In the genomic region with DNA sequence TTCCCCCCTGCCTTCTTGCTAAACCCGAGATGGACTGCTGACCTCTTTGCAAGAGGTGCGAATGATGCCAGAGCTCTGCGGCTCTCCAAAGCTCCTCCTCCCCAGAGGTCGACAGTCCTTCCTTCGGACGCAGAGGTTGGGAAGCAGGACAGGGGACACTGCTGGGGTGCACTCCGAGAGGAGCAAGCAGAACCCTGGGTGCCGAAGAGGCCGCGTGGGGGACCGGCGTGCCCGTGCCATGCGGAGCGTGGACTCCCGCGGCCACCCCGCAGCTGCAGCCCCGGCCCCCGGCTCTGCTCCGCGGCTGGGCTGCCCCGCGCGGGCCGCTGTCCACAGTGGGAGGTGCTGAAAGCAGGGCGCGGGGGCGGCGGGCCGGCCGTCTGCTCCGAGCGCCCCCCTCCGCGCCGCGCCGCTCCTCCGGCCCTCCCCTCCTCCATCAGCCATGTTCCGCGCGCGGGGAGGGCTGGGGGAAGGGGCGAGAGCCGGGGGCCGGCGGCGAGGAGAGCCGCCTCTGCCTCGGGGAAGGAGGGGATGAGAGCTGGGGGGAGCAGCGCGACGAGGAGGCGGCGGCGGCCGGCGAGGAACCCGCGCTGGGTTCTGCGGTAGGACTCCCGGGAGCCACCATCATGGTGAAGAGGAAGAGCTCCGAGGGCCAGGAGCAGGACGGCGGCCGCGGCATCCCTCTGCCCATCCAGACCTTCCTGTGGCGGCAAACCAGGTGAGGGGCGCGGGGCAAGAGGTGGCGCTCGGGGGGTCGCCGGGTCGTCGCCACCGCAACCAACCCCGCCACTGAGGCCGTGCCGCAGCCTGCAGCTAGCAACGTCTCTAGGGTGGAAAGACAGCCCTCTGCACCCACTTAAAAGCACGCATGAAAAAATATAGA, we compare ENCODE assay signal across 9 mouse cellular contexts. TPM values are rescaled to one million over a fixed set of nuclear protein-coding genes. Genes with fewer than 3 reads are reported as not detected.
DNase-seq lines count a peak whose midpoint lies in the region; ATAC-seq and TF ChIP-seq lines count a peak whose summit lies in the region.
"Had no signal": no experiment of that assay in that cellular context is flagged by ENCODE, and none has a peak within 500 bp of the region (broad histone marks: within the 10 kb centered on the region; RNA-seq: fewer than 3 reads in every experiment).

Gene Unc80 (plus strand): TSS at position 547 of the 883 bp plus-strand sequence.

- H3K36me3 ChIP-seq in kidney, adult 2 months (ENCODE audit: control insufficient read depth, insufficient read depth, low read length) = no peaks in the 10 kb centered on the region
- H3K36me3 ChIP-seq in intestine, embryonic 16.5 days (ENCODE audit: control insufficient read depth, insufficient read depth, low read length) = no peaks in the 10 kb centered on the region
- no peaks in the 10 kb centered on the region for H3K36me3 ChIP-seq in limb, embryonic 13.5 days
- no peaks in the 10 kb centered on the region for H3K36me3 ChIP-seq in myocyte (ENCODE audit: control insufficient read depth, insufficient read depth)

- no peak for TF ChIP-seq CTCF in kidney, adult 2 months (conservative IDR thresholded peaks at IDR 0.05; ENCODE audit: insufficient read depth, insufficient read length, low read depth, low read length)

- H3K27ac ChIP-seq in kidney, adult 2 months (ENCODE audit: insufficient read depth, low read depth, low read length) = no peak within 1 kb of the TSS
- H3K27ac ChIP-seq in intestine, embryonic 16.5 days (ENCODE audit: low read length) = no peak within 1 kb of the TSS
- H3K27ac ChIP-seq in limb, embryonic 13.5 days = no peak within 1 kb of the TSS

- DNase-seq in kidney, adult 2 months = peak; percentile 2
- DNase-seq in kidney, adult 11 months = no peak
- DNase-seq in cerebellum, postnatal 14 days = peak; percentile 79 to 83
- DNase-seq in frontal cortex, postnatal 14 days (ENCODE audit: low spot score in 2 of 2) = peak; percentile 28 to 50
- DNase-seq in testis, postnatal 10 days (ENCODE audit: low spot score) = peak; percentile 85

- H3K9ac ChIP-seq in intestine, embryonic 16.5 days (ENCODE audit: low read depth, low read length) = peak within 1 kb of the TSS; percentile 43; the same call in 1 of the 2 replicates
- peak within 1 kb of the TSS; percentile 51; the same call in 1 of the 2 replicates for H3K9ac ChIP-seq in limb, embryonic 13.5 days

- peaks cover 3% of the 10 kb centered on the region for H3K27me3 ChIP-seq in kidney, adult 2 months (replicated peaks; ENCODE audit: control insufficient read depth, insufficient read depth, low read length)
- H3K27me3 ChIP-seq in intestine, embryonic 16.5 days (replicated peaks; ENCODE audit: control insufficient read depth, insufficient read depth, low read length) = peaks cover 8% of the 10 kb centered on the region
- H3K27me3 ChIP-seq in limb, embryonic 13.5 days = peaks cover 37% of the 10 kb centered on the region
- peaks cover 10% of the 10 kb centered on the region for H3K27me3 ChIP-seq in myocyte (ENCODE audit: control insufficient read depth, insufficient read depth, insufficient read length)
- H3K27me3 ChIP-seq: CH12.LX had no signal

- peak within 1 kb of the TSS; percentile 87 for H3K4me2 ChIP-seq in intestine, embryonic 16.5 days (ENCODE audit: low read depth, low read length)
- peak within 1 kb of the TSS; percentile 85 for H3K4me2 ChIP-seq in limb, embryonic 13.5 days (replicated peaks)
- no peak within 1 kb of the TSS for H3K4me2 ChIP-seq in myocyte (ENCODE audit: low read depth)

- no peak for TF ChIP-seq POLR2A in kidney, adult 2 months (IDR thresholded peaks at IDR 0.05; ENCODE audit: low read depth, low read length)
- no peak for TF ChIP-seq POLR2A in myocyte (IDR thresholded peaks at IDR 0.05; ENCODE audit: insufficient read length, low read depth)

- 1% methylated on average over 78 of the region's 83 CpGs for WGBS in kidney, adult 2 months
- WGBS in intestine, embryonic 16.5 days = under 1% methylated on average over 62 of the region's 83 CpGs
- under 1% methylated on average over 35 of the region's 83 CpGs for WGBS in limb, embryonic 13.5 days

- H3K9me3 ChIP-seq in intestine, embryonic 16.5 days (ENCODE audit: control insufficient read depth, low read length) = no peaks in the 10 kb centered on the region
- no peaks in the 10 kb centered on the region for H3K9me3 ChIP-seq in limb, embryonic 13.5 days

- peak within 1 kb of the TSS; percentile 1; the same call in 1 of the 2 replicates for H3K4me3 ChIP-seq in kidney, adult 2 months (ENCODE audit: insufficient read depth, low read depth, low read length)
- peak within 1 kb of the TSS; percentile 51 for H3K4me3 ChIP-seq in intestine, embryonic 16.5 days (ENCODE audit: low read length)
- peak within 1 kb of the TSS; percentile 59 for H3K4me3 ChIP-seq in limb, embryonic 13.5 days
- no peak within 1 kb of the TSS for H3K4me3 ChIP-seq in myocyte

- no peaks in the 10 kb centered on the region for H3K79me2 ChIP-seq in myocyte (ENCODE audit: control insufficient read depth, insufficient read depth)

- no peaks in the 10 kb centered on the region for H3K4me1 ChIP-seq in kidney, adult 2 months (ENCODE audit: control insufficient read depth, insufficient read depth, low read length)
- peaks cover 8% of the 10 kb centered on the region; the same call in 1 of the 2 replicates for H3K4me1 ChIP-seq in intestine, embryonic 16.5 days (ENCODE audit: control insufficient read depth, insufficient read depth, low read length)
- peaks cover 10% of the 10 kb centered on the region for H3K4me1 ChIP-seq in limb, embryonic 13.5 days

- H3ac ChIP-seq in myocyte (ENCODE audit: control insufficient read depth, insufficient read length) = no peak within 1 kb of the TSS

- peak; percentile 94 for ATAC-seq in intestine, embryonic 16.5 days
- ATAC-seq in limb, embryonic 13.5 days (ENCODE audit: low FRiP score, low read depth) = peak; percentile 96

TF ChIP-seq in myocyte, 11 proteins besides CTCF, POLR2A, EP300 and RAD21:
- TF ChIP-seq MYOG (IDR thresholded peaks at IDR 0.05; ENCODE audit: control insufficient read depth in 1 of 3, insufficient read depth in 1 of 3, insufficient read length in 2 of 3, low read depth in 2 of 3) (no peak), USF1 (IDR thresholded peaks at IDR 0.05; ENCODE audit: low read depth) (no peak), REST (IDR thresholded peaks at IDR 0.05; ENCODE audit: insufficient read depth, insufficient read length) (peak; percentile 43)

RNA-seq across cellular contexts. Expression of gene Unc80, which starts in this region (rescaled TPM):
- polyA plus RNA-seq in kidney, adult 2 months (2012; rRNA removed) = 0.04 and 0.06 TPM in 2 replicates
- polyA plus RNA-seq in intestine, embryonic 16.5 days (2015; fragmentation: Nextera tagmentation; extraction: Ambion mirVana) = 0.27 and 0.33 TPM in 2 replicates
- 0.67 and 0.82 TPM in 2 replicates for polyA plus RNA-seq in limb, embryonic 13.5 days (2015; fragmentation: Nextera tagmentation; extraction: Ambion mirVana)
- not detected for polyA plus RNA-seq in myocyte (2012; fragmentation: generic; extraction: Trizol)

Comparison
In these comparisons a context has a peak if more than half of its experiments do, and no peak if none do; other contexts are left out.
1. Peak in DNase-seq and H3K4me3 ChIP-seq in kidney, adult 2 months; RNA of the gene not detected or under 1 TPM.
2. Peak in ATAC-seq, H3K4me3 ChIP-seq, H3K9ac ChIP-seq and H3K4me2 ChIP-seq in intestine, embryonic 16.5 days; RNA of the gene not detected or under 1 TPM.
3. Peak in ATAC-seq, H3K4me3 ChIP-seq, H3K9ac ChIP-seq and H3K4me2 ChIP-seq in limb, embryonic 13.5 days; RNA of the gene not detected or under 1 TPM.